Mouse (Mus musculus): Measurements from ENCODE around the gene Cyp46a1. TPM values are rescaled to one million over a fixed set of nuclear protein-coding genes. Genes with fewer than 3 reads are reported as not detected.

Cyp46a1 gene
- total and polyA plus RNA-seq, 2 experiments, result 0.83 to 2.5 TPM

DNA sequence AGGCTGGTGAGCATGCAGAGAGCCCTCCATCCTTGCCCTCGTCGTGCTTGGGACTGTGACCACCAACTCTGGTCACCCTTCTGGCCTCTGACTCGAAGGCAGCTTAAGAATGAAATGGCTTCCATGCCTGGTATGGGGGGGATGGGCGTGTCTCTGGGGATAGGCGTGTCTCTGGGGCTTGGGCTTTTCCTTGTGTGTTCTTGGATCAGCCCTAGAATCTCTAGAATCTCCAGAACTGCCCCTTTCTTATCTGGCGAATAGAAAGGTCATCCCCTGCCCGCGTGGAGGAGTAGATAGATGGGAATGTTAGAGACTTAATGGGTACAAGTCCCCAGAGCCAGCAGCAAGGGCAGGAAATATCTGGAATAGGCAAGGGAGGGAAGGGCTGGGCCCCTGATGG is 14.1 kb upstream of the Cyp46a1 start:
- TF ChIP-seq CTCF (IDR thresholded peaks at IDR 0.05; ENCODE audit: low read depth, low read length) (no peak), POLR2A (IDR thresholded peaks at IDR 0.05; ENCODE audit: extremely low read depth, insufficient read depth, low read length) (no peak)
- Histone ChIP-seq H3K4me3 (ENCODE audit: insufficient read depth, low read depth, low read length) (no peak overlapping the region), H3K27ac (replicated peaks; ENCODE audit: insufficient read depth, low read depth, low read length) (no peak overlapping the region), H3K4me1 (ENCODE audit: control insufficient read depth, insufficient read depth, low read length) (no peaks in the 10 kb centered on the region), H3K79me2 (ENCODE audit: control insufficient read depth, insufficient read depth, low read length) (no peaks in the 10 kb centered on the region), H3K27me3 (ENCODE audit: control insufficient read depth, insufficient read depth, low read length) (peaks cover 10% of the 10 kb centered on the region), H3K9ac (ENCODE audit: low read depth, low read length) (no peak overlapping the region), H3K36me3 (ENCODE audit: control insufficient read depth, insufficient read depth, low read length) (no peaks in the 10 kb centered on the region)
- 33% methylated on average over 8 of the region's 8 CpGs for WGBS
- DNase-seq (ENCODE audit: extremely low read depth, low read depth, low spot score), result no peak

- Histone ChIP-seq H3K9ac (ENCODE audit: low read depth, low read length) (no peak overlapping the region), H3K36me3 (ENCODE audit: control insufficient read depth, insufficient read depth, low read length) (no peaks in the 10 kb centered on the region), H3K79me2 (ENCODE audit: control insufficient read depth, insufficient read depth, low read length) (no peaks in the 10 kb centered on the region), H3K27me3 (ENCODE audit: control insufficient read depth, insufficient read depth, low read length) (peaks cover 6% of the 10 kb centered on the region), H3K4me3 (ENCODE audit: insufficient read depth, low read depth, low read length) (no peak overlapping the region), H3K27ac (replicated peaks; ENCODE audit: insufficient read depth, low read depth, low read length) (no peak overlapping the region), H3K4me1 (ENCODE audit: control insufficient read depth, insufficient read depth, low read length) (peaks cover 3% of the 10 kb centered on the region; the same call in 1 of the 2 replicates)
- TF ChIP-seq CTCF (IDR thresholded peaks at IDR 0.05; ENCODE audit: low read depth, low read length), result no peak
- no peak for TF ChIP-seq POLR2A (IDR thresholded peaks at IDR 0.05; ENCODE audit: extremely low read depth, insufficient read depth, low read length)
- DNase-seq (ENCODE audit: extremely low read depth, low read depth, low spot score), result no peak
- WGBS, result 47% methylated on average over 5 of the region's 5 CpGs
These were observed 7.8 kb upstream of the Cyp46a1 start for GRCm38 (mm10) chr12:108326401-108326800.

DNA sequence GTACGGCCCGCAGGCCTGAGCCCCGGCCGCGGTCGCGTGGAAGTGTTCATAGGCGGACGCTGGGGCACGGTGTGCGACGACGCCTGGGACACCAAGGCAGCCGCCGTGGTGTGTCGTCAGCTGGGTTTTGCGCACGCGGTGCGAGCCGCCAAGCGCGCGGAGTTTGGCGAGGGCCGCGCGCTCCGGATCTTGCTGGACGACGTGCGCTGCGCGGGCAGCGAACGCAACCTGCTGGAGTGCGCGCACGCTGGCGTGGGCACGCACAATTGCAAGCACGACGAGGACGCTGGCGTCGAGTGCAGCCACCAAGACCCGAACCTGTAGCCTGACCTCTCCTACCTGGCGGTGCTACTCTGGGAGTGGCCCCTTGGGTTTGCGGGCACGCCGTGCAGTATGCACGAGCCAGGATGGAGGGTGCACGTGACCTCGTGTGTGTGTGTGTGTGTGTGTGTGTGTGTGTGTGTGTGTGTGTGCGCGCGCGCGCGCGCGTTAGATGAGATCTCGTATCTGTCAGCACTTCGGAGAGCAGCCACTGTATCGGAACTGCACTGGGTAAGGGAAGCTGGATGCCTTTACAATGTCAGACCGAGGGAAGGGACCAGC is 6.2 kb upstream of the Cyp46a1 start:
- peak overlapping the region; percentile 43; the same call in 1 of the 2 replicates for H3K9ac ChIP-seq (ENCODE audit: low read depth, low read length)
- H3K4me1 ChIP-seq (ENCODE audit: control insufficient read depth, insufficient read depth, low read length), result peaks cover 5% of the 10 kb centered on the region; the same call in 1 of the 2 replicates
- WGBS, result 4% methylated on average over 64 of the region's 66 CpGs
- no peak for DNase-seq (ENCODE audit: extremely low read depth, low read depth, low spot score)
- H3K79me2 ChIP-seq (ENCODE audit: control insufficient read depth, insufficient read depth, low read length), result no peaks in the 10 kb centered on the region
- TF ChIP-seq POLR2A (IDR thresholded peaks at IDR 0.05; ENCODE audit: extremely low read depth, insufficient read depth, low read length) (no peak), CTCF (IDR thresholded peaks at IDR 0.05; ENCODE audit: low read depth, low read length) (no peak)
- no peaks in the 10 kb centered on the region for H3K36me3 ChIP-seq (ENCODE audit: control insufficient read depth, insufficient read depth, low read length)
- H3K27me3 ChIP-seq (ENCODE audit: control insufficient read depth, insufficient read depth, low read length), result peaks cover 6% of the 10 kb centered on the region
- peak overlapping the region; percentile 37; the same call in 1 of the 2 replicates for H3K4me3 ChIP-seq (ENCODE audit: insufficient read depth, low read depth, low read length)
- H3K27ac ChIP-seq (replicated peaks; ENCODE audit: insufficient read depth, low read depth, low read length), result no peak overlapping the region

- H3K27ac ChIP-seq (replicated peaks; ENCODE audit: insufficient read depth, low read depth, low read length), result no peak overlapping the region
- peak; percentile 53 for DNase-seq (ENCODE audit: extremely low read depth, low read depth, low spot score)
- no peaks in the 10 kb centered on the region for H3K79me2 ChIP-seq (ENCODE audit: control insufficient read depth, insufficient read depth, low read length)
- H3K4me1 ChIP-seq (ENCODE audit: control insufficient read depth, insufficient read depth, low read length), result peaks cover 4% of the 10 kb centered on the region
- WGBS, result 3% methylated on average over 16 of the region's 16 CpGs
- peaks cover 3% of the 10 kb centered on the region for H3K27me3 ChIP-seq (ENCODE audit: control insufficient read depth, insufficient read depth, low read length)
- no peaks in the 10 kb centered on the region for H3K36me3 ChIP-seq (ENCODE audit: control insufficient read depth, insufficient read depth, low read length)
- H3K4me3 ChIP-seq (ENCODE audit: insufficient read depth, low read depth, low read length), result no peak overlapping the region
- no peak overlapping the region for H3K9ac ChIP-seq (ENCODE audit: low read depth, low read length)
- TF ChIP-seq CTCF (IDR thresholded peaks at IDR 0.05; ENCODE audit: low read depth, low read length) (peak; percentile 95), POLR2A (IDR thresholded peaks at IDR 0.05; ENCODE audit: extremely low read depth, insufficient read depth, low read length) (no peak)
These were observed 1.1 kb upstream of the Cyp46a1 start for GRCm38 (mm10) chr12:108333056-108333455.

DNA sequence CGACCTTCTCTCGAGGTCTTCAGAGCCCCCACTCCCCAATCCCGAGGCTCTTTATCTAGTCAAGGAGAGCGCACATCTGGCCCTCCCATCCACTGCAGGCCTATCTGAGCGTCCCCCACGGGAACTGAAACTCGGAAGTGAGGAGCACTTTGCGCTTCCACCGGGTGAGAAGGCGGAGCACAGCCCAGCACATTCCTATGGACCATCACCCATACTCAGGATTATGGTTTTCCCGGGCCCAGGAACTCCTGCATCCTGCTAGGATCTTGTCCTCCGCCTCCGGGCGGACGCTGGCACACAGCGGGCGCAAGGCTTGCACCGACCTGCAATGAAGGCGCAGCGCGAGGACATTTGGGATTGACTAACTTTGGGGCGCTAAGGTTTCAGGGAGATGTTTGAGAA is 699 bp upstream of the Cyp46a1 start:
- H3K27me3 ChIP-seq (ENCODE audit: control insufficient read depth, insufficient read depth, low read length), result peaks cover 3% of the 10 kb centered on the region; the same call in 1 of the 2 replicates

GRCm38 (mm10) chr12:108334529-108334928 is 348 bp downstream of the Cyp46a1 start:
- Histone ChIP-seq H3K27ac (replicated peaks; ENCODE audit: insufficient read depth, low read depth, low read length) (no peak overlapping the region), H3K9ac (ENCODE audit: low read depth, low read length) (peak overlapping the region; percentile 75), H3K4me3 (ENCODE audit: insufficient read depth, low read depth, low read length) (peak overlapping the region; percentile 78), H3K4me1 (ENCODE audit: control insufficient read depth, insufficient read depth, low read length) (peaks cover 4% of the 10 kb centered on the region), H3K27me3 (ENCODE audit: control insufficient read depth, insufficient read depth, low read length) (peaks cover 3% of the 10 kb centered on the region; the same call in 1 of the 2 replicates), H3K79me2 (ENCODE audit: control insufficient read depth, insufficient read depth, low read length) (no peaks in the 10 kb centered on the region), H3K36me3 (ENCODE audit: control insufficient read depth, insufficient read depth, low read length) (no peaks in the 10 kb centered on the region)
- no peak for TF ChIP-seq CTCF (IDR thresholded peaks at IDR 0.05; ENCODE audit: low read depth, low read length)
- no peak for TF ChIP-seq POLR2A (IDR thresholded peaks at IDR 0.05; ENCODE audit: extremely low read depth, insufficient read depth, low read length)
- 7% methylated on average over 32 of the region's 32 CpGs for WGBS
- no peak for DNase-seq (ENCODE audit: extremely low read depth, low read depth, low spot score)

More for the DNA sequence above, 699 bp upstream of the Cyp46a1 start:
- peak overlapping the region; percentile 55 for H3K4me3 ChIP-seq (ENCODE audit: insufficient read depth, low read depth, low read length)
- peak overlapping the region; percentile 19 for H3K9ac ChIP-seq (ENCODE audit: low read depth, low read length)
- DNase-seq (ENCODE audit: extremely low read depth, low read depth, low spot score), result no peak
- under 1% methylated on average over 22 of the region's 22 CpGs for WGBS
- H3K27ac ChIP-seq (replicated peaks; ENCODE audit: insufficient read depth, low read depth, low read length), result peak overlapping the region; percentile 14
- peaks cover 4% of the 10 kb centered on the region for H3K4me1 ChIP-seq (ENCODE audit: control insufficient read depth, insufficient read depth, low read length)
- no peaks in the 10 kb centered on the region for H3K79me2 ChIP-seq (ENCODE audit: control insufficient read depth, insufficient read depth, low read length)
- TF ChIP-seq CTCF (IDR thresholded peaks at IDR 0.05; ENCODE audit: low read depth, low read length) (no peak), POLR2A (IDR thresholded peaks at IDR 0.05; ENCODE audit: extremely low read depth, insufficient read depth, low read length) (no peak)
- no peaks in the 10 kb centered on the region for H3K36me3 ChIP-seq (ENCODE audit: control insufficient read depth, insufficient read depth, low read length)

Measured in liver, adult 2 months (tissue).